Mouse (Mus musculus) liver, embryonic 16.5 days (tissue): Measurements from ENCODE around the gene Bglap. TPM values are rescaled to one million over a fixed set of nuclear protein-coding genes. Genes with fewer than 3 reads are reported as not detected.
"Not testable (repeated sequence)": the region's sequence is repeated elsewhere in the genome, so short reads cannot be mapped to it uniquely, and the experiment has no call there.

Source experiments
- ATAC-seq: fragments of 200-750 bp; cut with Nextera tagmentation; 2 replicates; pipeline ENCODE4 v1.8.0; 2017; ENCODE audit warnings: low read depth, mild to moderate bottlenecking, moderate number of reproducible peaks, moderate library complexity
- H3K27ac ChIP-seq: fragments of 300-500 bp; sonication (generic); 2 replicates; pipeline ENCODE4 v1.5.1; 2014; ENCODE audit warnings: mild to moderate bottlenecking, low read length
- H3K27me3 ChIP-seq: fragments of 300-500 bp; sonication (generic); 2 replicates; pipeline ENCODE4 v1.6.1; 2014; ENCODE audit warnings: low read depth, low read length, mixed read lengths; ENCODE audit not compliant: control insufficient read depth, insufficient read depth
- H3K36me3 ChIP-seq: fragments of 300-500 bp; sonication (generic); 2 replicates; pipeline ENCODE4 v1.6.1; 2014; ENCODE audit warnings: mild to moderate bottlenecking; ENCODE audit not compliant: control insufficient read depth, insufficient read depth
- H3K4me1 ChIP-seq: fragments of 300-500 bp; sonication (generic); 2 replicates; pipeline ENCODE4 v1.6.1; 2014; ENCODE audit warnings: low read depth, low read length, mixed read lengths; ENCODE audit not compliant: control insufficient read depth
- H3K4me2 ChIP-seq: fragments of 300-500 bp; sonication (generic); 2 replicates; pipeline ENCODE4 v1.6.1; 2014; ENCODE audit warnings: low read depth, low read length, mixed read lengths
- H3K4me3 ChIP-seq: fragments of 300-500 bp; sonication (generic); 2 replicates; pipeline ENCODE4 v1.5.1; 2014; ENCODE audit warnings: low read depth, mild to moderate bottlenecking, low read length
- H3K9ac ChIP-seq: fragments of 300-500 bp; sonication (generic); 2 replicates; pipeline ENCODE4 v1.6.1; 2014; ENCODE audit warnings: low read depth, low read length
- H3K9me3 ChIP-seq: fragments of 300-500 bp; sonication (generic); replicated peaks from 2 replicates; pipeline ENCODE4 v1.6.1; 2016; ENCODE audit warnings: low read length; ENCODE audit not compliant: control insufficient read depth
- WGBS: fragments of 180-500 bp; shearing (Covaris S2); extraction: QIAGEN DNeasy Blood & Tissue Kit; methylation state at CpG from one replicate; pipeline ENCODE4 v1.1.7; 2014; ENCODE audit not compliant: insufficient replicate concordance; 5-methylcytosine and 5-hydroxymethylcytosine counted together
- polyA plus RNA-seq: library from polyadenylated mRNA; unstranded; fragments of >200 nt; fragmentation: Nextera tagmentation; extraction: Ambion mirVana; gene quantifications from 2 replicates; pipeline ENCODE4 v1.2.1, GENCODE M21; 2015

Gene Bglap
- not detected in 2 replicates for polyA plus RNA-seq

DNA sequence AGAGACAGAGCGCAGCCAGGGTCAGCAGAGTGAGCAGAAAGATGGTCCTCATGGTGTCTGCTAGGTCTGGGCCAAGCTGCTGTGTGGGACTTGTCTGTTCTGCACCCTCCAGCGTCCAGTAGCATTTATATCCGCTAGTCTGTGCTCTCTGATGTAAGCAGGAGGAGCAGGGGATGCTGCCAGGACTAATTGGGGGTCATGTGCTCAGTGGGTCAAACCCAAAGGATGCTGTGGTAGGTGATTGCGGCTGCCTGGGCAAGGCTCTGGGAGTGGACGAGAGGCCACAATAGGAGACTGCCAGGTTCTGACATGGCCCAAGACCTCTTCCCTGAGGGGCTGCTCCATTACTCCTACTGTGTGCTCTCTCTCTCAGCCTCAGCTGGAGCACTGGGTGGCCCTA, at the start of gene Bglap:
Gene Bglap (minus strand): TSS at position 101 of the 400 bp plus-strand sequence.
- Histone ChIP-seq H3K9me3 (no peaks in the 10 kb centered on the region), H3K4me1 (no peaks in the 10 kb centered on the region; the same call in 1 of the 2 replicates), H3K4me2 (no peak within 1 kb of the TSS), H3K9ac (no peak within 1 kb of the TSS), H3K27me3 (no peaks in the 10 kb centered on the region), H3K4me3 (no peak within 1 kb of the TSS), H3K27ac (no peak within 1 kb of the TSS), H3K36me3 (no peaks in the 10 kb centered on the region)
- no peak for ATAC-seq
- WGBS: 62% methylated on average over 5 of the region's 5 CpGs

DNA sequence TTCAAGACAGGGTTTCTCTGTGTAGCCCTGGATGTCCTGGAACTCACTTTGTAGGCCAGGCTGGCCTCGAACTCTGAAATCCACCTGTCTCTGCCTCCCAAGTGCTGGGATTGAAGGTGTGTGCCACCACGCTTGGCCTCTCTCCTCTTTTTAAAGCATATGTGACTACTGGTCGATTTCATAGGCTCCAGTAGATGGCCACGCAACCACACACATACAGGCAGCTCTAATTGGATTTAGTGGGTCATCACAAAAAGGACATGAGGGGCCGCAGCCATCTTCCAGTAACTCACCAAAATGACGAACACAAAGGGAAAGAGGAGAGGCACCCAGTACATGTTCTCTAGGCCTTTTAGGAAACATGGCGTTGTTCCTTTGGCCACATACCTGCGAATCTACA, 44.4 kb upstream of the Bglap start:
- not testable (repeated sequence) for H3K9me3 ChIP-seq, H3K4me2 ChIP-seq, H3K27ac ChIP-seq, H3K4me3 ChIP-seq, H3K27me3 ChIP-seq, H3K36me3 ChIP-seq, ATAC-seq, H3K9ac ChIP-seq
- peaks cover 17% of the 10 kb centered on the region for H3K4me1 ChIP-seq
- WGBS: 59% methylated on average over 8 of the region's 8 CpGs

DNA sequence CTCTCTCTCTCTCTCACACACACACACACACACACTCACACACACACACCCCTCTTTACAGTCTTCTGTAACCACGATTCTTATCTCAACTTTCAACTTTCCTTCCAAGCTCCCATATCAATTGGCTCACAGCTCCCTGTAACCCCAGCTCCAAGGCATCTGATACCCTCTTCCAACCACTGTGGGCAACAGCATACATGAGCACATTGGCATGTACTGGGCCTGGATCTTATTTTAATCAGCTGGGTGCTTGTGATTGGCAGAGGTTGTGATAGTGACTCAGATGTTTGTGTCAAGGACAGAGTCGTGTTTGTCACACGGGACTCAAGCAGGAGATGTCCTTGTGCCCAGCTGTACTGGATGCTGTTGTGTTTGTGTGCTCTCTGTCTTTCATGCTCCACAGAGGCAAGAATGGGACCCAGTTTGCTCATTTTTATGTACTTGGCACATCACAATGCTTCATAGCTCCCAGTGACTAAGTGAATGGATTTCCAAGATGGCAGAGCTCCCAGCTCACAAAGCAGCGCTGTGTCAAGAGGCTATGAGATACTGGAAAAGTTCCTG, 43.2 kb upstream of the Bglap start:
- 44% methylated on average over 4 of the region's 4 CpGs for WGBS
- ATAC-seq: no peak
- Histone ChIP-seq H3K9me3 (no peaks in the 10 kb centered on the region), H3K4me1 (peaks cover 24% of the 10 kb centered on the region), H3K9ac (no peak overlapping the region), H3K27me3 (no peaks in the 10 kb centered on the region), H3K4me2 (no peak overlapping the region), H3K36me3 (no peaks in the 10 kb centered on the region), H3K4me3 (no peak overlapping the region), H3K27ac (no peak overlapping the region)

DNA sequence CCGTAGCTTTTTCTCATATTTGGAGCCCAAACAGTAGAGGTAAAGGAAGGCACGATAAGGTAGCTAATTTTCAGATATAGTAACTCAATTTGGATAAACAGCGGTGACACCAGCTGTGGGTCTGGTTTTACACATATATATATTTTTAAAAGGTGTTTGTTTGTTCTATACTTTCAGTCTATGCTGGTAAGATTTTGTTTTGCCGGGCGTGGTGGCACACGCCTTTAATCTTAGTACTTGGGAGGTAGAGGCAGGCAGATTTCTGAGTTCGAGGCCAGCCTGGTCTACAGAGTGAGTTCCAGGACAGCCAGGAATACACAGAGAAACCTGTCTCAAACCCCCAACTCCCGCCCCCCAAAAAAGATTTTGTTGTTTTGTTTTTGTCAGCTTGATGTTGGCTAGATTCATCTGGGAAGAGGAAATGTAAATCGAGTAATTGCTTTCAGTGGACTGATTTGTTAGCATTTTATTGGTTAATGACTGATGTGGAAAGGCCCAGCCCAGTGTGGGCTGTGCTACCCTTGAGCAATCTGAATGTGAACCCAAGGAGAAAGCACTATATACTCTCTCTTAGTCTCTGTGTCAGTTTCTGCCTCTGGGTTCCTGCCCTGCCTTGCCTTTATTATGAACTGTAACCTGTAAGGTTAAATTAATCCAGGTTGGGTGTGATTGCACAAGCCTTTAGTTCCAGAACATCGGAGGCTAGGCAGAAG, 41.6 kb upstream of the Bglap start:
- Histone ChIP-seq H3K4me3 (peak overlapping the region; percentile 88; the same call in 1 of the 2 replicates), H3K27me3 (no peaks in the 10 kb centered on the region), H3K9ac (peak overlapping the region; percentile 31; the same call in 1 of the 2 replicates), H3K4me2 (peak overlapping the region; percentile 64), H3K9me3 (no peaks in the 10 kb centered on the region), H3K36me3 (peaks cover 2% of the 10 kb centered on the region), H3K4me1 (peaks cover 37% of the 10 kb centered on the region), H3K27ac (no peak overlapping the region)
- WGBS: 72% methylated on average over 10 of the region's 10 CpGs
- no peak for ATAC-seq

- ATAC-seq: no peak
- Histone ChIP-seq H3K27me3 (no peaks in the 10 kb centered on the region), H3K27ac (no peak overlapping the region), H3K4me2 (peak overlapping the region; percentile 64), H3K4me3 (peak overlapping the region; percentile 88), H3K9ac (peak overlapping the region; percentile 31; the same call in 1 of the 2 replicates), H3K4me1 (peaks cover 37% of the 10 kb centered on the region), H3K9me3 (no peaks in the 10 kb centered on the region), H3K36me3 (peaks cover 7% of the 10 kb centered on the region)
- WGBS: 9% methylated on average over 2 of the region's 2 CpGs
Measured at GRCm38 (mm10) chr3:88425330-88425689, 41.0 kb upstream of the Bglap start.

DNA sequence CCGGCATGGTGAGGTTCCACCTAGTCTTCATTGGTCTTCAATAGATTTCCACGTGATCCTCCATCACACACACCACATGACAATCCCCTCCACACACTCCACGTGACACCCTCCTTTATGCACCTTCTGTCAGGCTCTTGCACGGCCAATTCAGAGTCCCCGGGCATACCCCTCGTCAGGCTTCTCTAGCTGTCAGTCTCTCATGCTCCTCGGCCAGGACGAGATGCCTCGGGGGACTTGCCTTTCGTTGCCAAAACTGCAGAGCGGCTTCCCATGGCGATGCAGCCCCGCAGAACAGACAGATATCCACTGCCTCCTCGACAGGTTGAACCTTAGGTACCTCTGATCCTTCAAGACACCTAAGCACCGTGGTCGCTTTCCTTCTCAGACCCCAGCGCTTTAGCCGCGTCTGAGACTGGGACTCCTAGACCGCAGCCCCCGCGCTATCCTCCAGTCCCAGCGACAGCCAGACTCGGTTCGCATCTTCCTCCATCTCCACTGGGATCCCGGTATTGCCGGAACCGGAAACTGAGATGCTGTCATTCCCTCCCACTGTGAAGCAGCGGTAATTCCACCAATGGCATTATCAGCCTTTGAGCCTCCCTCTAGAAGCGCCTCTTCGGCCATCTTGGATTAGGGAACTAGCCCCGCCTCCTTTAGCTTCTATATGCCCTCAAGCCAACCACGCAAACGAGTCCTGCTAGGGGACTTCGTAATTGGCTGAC, 40.5 kb upstream of the Bglap start, which contains the start of gene Slc25a44:
Gene Slc25a44 (minus strand): TSS at position 535 of the 725 bp plus-strand sequence.
- Histone ChIP-seq H3K4me3 (peak within 1 kb of the TSS; percentile 88), H3K9me3 (no peaks in the 10 kb centered on the region), H3K4me2 (peak within 1 kb of the TSS; percentile 92), H3K27ac (peak within 1 kb of the TSS; percentile 68), H3K4me1 (peaks cover 37% of the 10 kb centered on the region), H3K9ac (peak within 1 kb of the TSS; percentile 85), H3K36me3 (peaks cover 11% of the 10 kb centered on the region), H3K27me3 (no peaks in the 10 kb centered on the region)
- WGBS: under 1% methylated on average over 35 of the region's 35 CpGs
- peak; percentile 97 for ATAC-seq

DNA sequence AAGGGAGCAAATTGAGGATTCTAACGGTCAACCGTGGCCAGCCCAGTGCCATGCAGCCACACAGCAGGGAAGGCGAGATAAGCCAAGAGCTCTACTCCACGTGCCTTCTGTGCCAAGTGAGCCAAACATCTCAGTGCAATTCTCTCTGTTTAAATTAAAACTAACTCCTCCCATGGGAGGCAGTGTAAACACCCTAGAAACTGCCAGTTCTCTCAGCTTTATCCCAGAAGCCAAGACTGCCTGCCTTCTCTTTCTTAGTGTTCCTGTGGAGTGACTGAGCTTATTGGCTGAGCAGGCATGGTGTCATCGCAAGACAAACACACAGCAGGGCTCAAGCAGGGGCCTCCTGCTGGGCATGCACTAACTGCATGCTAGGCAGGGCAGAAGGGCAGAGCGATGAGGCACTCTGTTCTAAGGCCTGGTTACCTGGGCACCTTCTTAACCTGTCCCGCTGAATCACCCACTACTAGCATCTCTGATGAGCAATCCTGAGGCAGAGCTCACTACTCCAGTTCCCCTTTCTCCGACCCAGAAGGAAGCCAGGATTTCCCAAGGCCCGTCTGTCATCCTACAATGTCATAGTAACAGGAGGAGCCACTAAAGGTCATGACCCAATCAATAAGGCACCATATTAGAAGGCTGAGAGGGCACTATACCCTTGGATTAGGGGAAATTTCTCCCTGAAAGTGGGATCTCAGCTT, 37.9 kb upstream of the Bglap start:
- no peaks in the 10 kb centered on the region for H3K27me3 ChIP-seq
- 28% methylated on average over 9 of the region's 9 CpGs for WGBS
- H3K36me3 ChIP-seq: peaks cover 14% of the 10 kb centered on the region
- H3K4me3 ChIP-seq: no peak overlapping the region
- H3K4me1 ChIP-seq: peaks cover 43% of the 10 kb centered on the region
- peak overlapping the region; percentile 30 for H3K4me2 ChIP-seq
- peak overlapping the region; percentile 26 for H3K27ac ChIP-seq
- H3K9ac ChIP-seq: no peak overlapping the region
- no peaks in the 10 kb centered on the region for H3K9me3 ChIP-seq
- ATAC-seq: peak; percentile 7; the same call in 1 of the 2 replicates

DNA sequence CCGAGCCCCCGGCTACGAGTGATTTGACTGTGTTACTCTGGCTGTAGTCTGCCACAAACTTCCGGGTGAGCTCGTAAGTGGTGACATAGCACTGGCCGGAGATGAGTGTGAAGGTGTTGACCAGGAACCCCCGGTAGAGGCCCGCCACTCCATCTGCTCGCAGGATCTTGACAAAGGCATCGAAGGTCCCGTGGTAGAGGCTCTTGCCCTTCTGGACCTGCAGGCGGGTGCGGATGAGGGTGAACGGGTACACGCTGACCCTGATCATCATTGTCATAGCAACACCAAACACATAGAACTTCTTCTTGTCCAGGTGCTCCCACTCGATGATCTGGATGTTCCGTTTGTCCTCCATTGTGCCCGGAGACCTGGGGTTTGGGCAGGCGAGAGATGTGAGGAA, 36.5 kb upstream of the Bglap start:
- Histone ChIP-seq H3K27ac (no peak overlapping the region), H3K4me3 (no peak overlapping the region), H3K9me3 (no peaks in the 10 kb centered on the region), H3K4me2 (no peak overlapping the region), H3K4me1 (peaks cover 42% of the 10 kb centered on the region), H3K27me3 (no peaks in the 10 kb centered on the region), H3K36me3 (peaks cover 14% of the 10 kb centered on the region), H3K9ac (no peak overlapping the region)
- ATAC-seq: no peak
- WGBS: 90% methylated on average over 19 of the region's 19 CpGs
